Mouse (Mus musculus) embryonic facial prominence, embryonic 15.5 days (tissue): ENCODE results near the gene Hnmt. TPM values are rescaled to one million over a fixed set of nuclear protein-coding genes. Genes with fewer than 3 reads are reported as not detected.
"Not testable (repeated sequence)": the region's sequence is repeated elsewhere in the genome, so short reads cannot be mapped to it uniquely, and the experiment has no call there.

Source experiments
- ATAC-seq: fragments of 200-750 bp; cut with Nextera tagmentation; 2 replicates; pipeline ENCODE4 v1.8.0; 2017; ENCODE audit warnings: low read depth, moderate TSS enrichment; ENCODE audit not compliant: insufficient number of reproducible peaks, low FRiP score, low TSS enrichment
- H3K27ac ChIP-seq: fragments of 300-500 bp; sonication (generic); replicated peaks from 2 replicates; pipeline ENCODE4 v1.5.1; 2015; ENCODE audit warnings: mild to moderate bottlenecking, inconsistent platforms
- H3K27me3 ChIP-seq: fragments of 300-500 bp; sonication (generic); 2 replicates; pipeline ENCODE4 v1.6.1; 2015; ENCODE audit warnings: inconsistent platforms
- H3K36me3 ChIP-seq: fragments of 300-500 bp; sonication (generic); 2 replicates; pipeline ENCODE4 v1.6.1; 2015; ENCODE audit warnings: mild to moderate bottlenecking, inconsistent platforms
- H3K4me1 ChIP-seq: fragments of 300-500 bp; sonication (generic); 2 replicates; pipeline ENCODE4 v1.6.1; 2015; ENCODE audit warnings: inconsistent platforms
- H3K4me2 ChIP-seq: fragments of 300-500 bp; sonication (generic); replicated peaks from 2 replicates; pipeline ENCODE4 v1.6.1; 2015; ENCODE audit warnings: mild to moderate bottlenecking, inconsistent platforms
- H3K4me3 ChIP-seq: fragments of 300-500 bp; sonication (generic); replicated peaks from 2 replicates; pipeline ENCODE4 v1.5.1; 2015; ENCODE audit warnings: mild to moderate bottlenecking, inconsistent platforms
- H3K9ac ChIP-seq: fragments of 300-500 bp; sonication (generic); 2 replicates; pipeline ENCODE4 v1.6.1; 2015; ENCODE audit warnings: inconsistent platforms
- H3K9me3 ChIP-seq: fragments of 300-500 bp; sonication (generic); replicated peaks from 2 replicates; pipeline ENCODE4 v1.6.1; 2016; ENCODE audit warnings: inconsistent platforms
- WGBS: fragments of 180-500 bp; shearing (Covaris S2); methylation state at CpG from one replicate; pipeline ENCODE4 v1.1.7; 2015; 5-methylcytosine and 5-hydroxymethylcytosine counted together
- polyA plus RNA-seq: library from polyadenylated mRNA; unstranded; fragments of >200 nt; fragmentation: Nextera tagmentation; extraction: Ambion mirVana; gene quantifications from 2 replicates; pipeline ENCODE4 v1.2.1, GENCODE M21; 2015

Hnmt gene
- polyA plus RNA-seq: 1.0 and 1.4 TPM in 2 replicates

- peak within 1 kb of the TSS; percentile 4; the same call in 1 of the 2 replicates for H3K9ac ChIP-seq
- no peaks in the 10 kb centered on the region for H3K4me1 ChIP-seq
- H3K4me2 ChIP-seq: peak within 1 kb of the TSS; percentile 49
- H3K36me3 ChIP-seq: no peaks in the 10 kb centered on the region
- H3K4me3 ChIP-seq: peak within 1 kb of the TSS; percentile 38
- no peak for ATAC-seq
- H3K9me3 ChIP-seq: no peaks in the 10 kb centered on the region
- no peaks in the 10 kb centered on the region for H3K27me3 ChIP-seq
- 37% methylated on average over 7 of the region's 7 CpGs for WGBS
- no peak within 1 kb of the TSS for H3K27ac ChIP-seq
These were observed at the start of gene Hnmt for GRCm38 (mm10) chr2:24049344-24049990. TSS of gene Hnmt (minus strand) at chr2:24049394.

- Histone ChIP-seq H3K4me3 (no peak within 1 kb of the TSS), H3K27ac (no peak within 1 kb of the TSS), H3K27me3 (no peaks in the 10 kb centered on the region), H3K9ac (no peak within 1 kb of the TSS), H3K36me3 (no peaks in the 10 kb centered on the region), H3K9me3 (no peaks in the 10 kb centered on the region), H3K4me1 (no peaks in the 10 kb centered on the region), H3K4me2 (no peak within 1 kb of the TSS)
- no peak for ATAC-seq
- 67% methylated on average over 4 of the region's 4 CpGs for WGBS
These were observed 47.3 kb upstream of the Hnmt start, which contains the start of gene Tbpl2 for GRCm38 (mm10) chr2:24096495-24096894. TSS of gene Tbpl2 (minus strand) at chr2:24096595.

- no peak for ATAC-seq
- Histone ChIP-seq H3K27ac (no peak overlapping the region), H3K27me3 (no peaks in the 10 kb centered on the region), H3K36me3 (no peaks in the 10 kb centered on the region), H3K4me2 (no peak overlapping the region), H3K9me3 (no peaks in the 10 kb centered on the region), H3K4me3 (no peak overlapping the region), H3K9ac (no peak overlapping the region), H3K4me1 (no peaks in the 10 kb centered on the region)
- 74% methylated on average over 1 of the region's 1 CpGs for WGBS
These were observed 41.7 kb upstream of the Hnmt start for GRCm38 (mm10) chr2:24090921-24091320.

GRCm38 (mm10) chr2:24050459-24050858 is 1.3 kb upstream of the Hnmt start:
- Histone ChIP-seq H3K27ac (no peak overlapping the region), H3K4me2 (no peak overlapping the region), H3K4me3 (no peak overlapping the region), H3K9ac (no peak overlapping the region), H3K4me1 (no peaks in the 10 kb centered on the region), H3K27me3 (no peaks in the 10 kb centered on the region), H3K9me3 (no peaks in the 10 kb centered on the region), H3K36me3 (no peaks in the 10 kb centered on the region)
- no peak for ATAC-seq
- 82% methylated on average over 3 of the region's 3 CpGs for WGBS

- WGBS: 10% methylated on average over 16 of the region's 16 CpGs
- no peak overlapping the region for H3K27ac ChIP-seq
- no peaks in the 10 kb centered on the region for H3K9me3 ChIP-seq
- no peaks in the 10 kb centered on the region for H3K4me1 ChIP-seq
- peak overlapping the region; percentile 4; the same call in 1 of the 2 replicates for H3K9ac ChIP-seq
- H3K36me3 ChIP-seq: no peaks in the 10 kb centered on the region
- H3K27me3 ChIP-seq: no peaks in the 10 kb centered on the region
- H3K4me3 ChIP-seq: peak overlapping the region; percentile 38
- H3K4me2 ChIP-seq: peak overlapping the region; percentile 49
- ATAC-seq: no peak
These were observed 605 bp downstream of the Hnmt start for GRCm38 (mm10) chr2:24048480-24049097.

GRCm38 (mm10) chr2:24047551-24048479 is 1.4 kb downstream of the Hnmt start:
- no peaks in the 10 kb centered on the region for H3K27me3 ChIP-seq
- peak overlapping the region; percentile 49 for H3K4me2 ChIP-seq
- H3K36me3 ChIP-seq: no peaks in the 10 kb centered on the region
- 52% methylated on average over 6 of the region's 6 CpGs for WGBS
- no peak for ATAC-seq
- no peak overlapping the region for H3K27ac ChIP-seq
- peak overlapping the region; percentile 38 for H3K4me3 ChIP-seq
- no peaks in the 10 kb centered on the region for H3K9me3 ChIP-seq
- 0 out of 2 replicates have a peak overlapping the region, but pooled peaks have one; percentile 4 for H3K9ac ChIP-seq
- H3K4me1 ChIP-seq: no peaks in the 10 kb centered on the region

GRCm38 (mm10) chr2:24042901-24043300 is 6.3 kb downstream of the Hnmt start:
- H3K36me3 ChIP-seq: no peaks in the 10 kb centered on the region
- no peak for ATAC-seq
- no peak overlapping the region for H3K9ac ChIP-seq
- no peaks in the 10 kb centered on the region for H3K9me3 ChIP-seq
- 84% methylated on average over 1 of the region's 1 CpGs for WGBS
- no peak overlapping the region for H3K4me3 ChIP-seq
- H3K4me1 ChIP-seq: no peaks in the 10 kb centered on the region
- no peaks in the 10 kb centered on the region for H3K27me3 ChIP-seq
- no peak overlapping the region for H3K27ac ChIP-seq
- H3K4me2 ChIP-seq: no peak overlapping the region

- H3K36me3 ChIP-seq: no peaks in the 10 kb centered on the region
- H3K4me3 ChIP-seq: no peak overlapping the region
- H3K4me2 ChIP-seq: no peak overlapping the region
- H3K9me3 ChIP-seq: no peaks in the 10 kb centered on the region
- no peak for ATAC-seq
- H3K27ac ChIP-seq: no peak overlapping the region
- no peak overlapping the region for H3K9ac ChIP-seq
- H3K4me1 ChIP-seq: no peaks in the 10 kb centered on the region
- no peaks in the 10 kb centered on the region for H3K27me3 ChIP-seq
- 83% methylated on average over 1 of the region's 1 CpGs for WGBS
These were observed 8.7 kb downstream of the Hnmt start for GRCm38 (mm10) chr2:24040531-24040930.

GRCm38 (mm10) chr2:24019386-24019785 is 29.8 kb downstream of the Hnmt start:
- H3K4me3 ChIP-seq, H3K4me2 ChIP-seq, H3K36me3 ChIP-seq, H3K27me3 ChIP-seq, H3K27ac ChIP-seq, H3K9ac ChIP-seq, H3K4me1 ChIP-seq, ATAC-seq, H3K9me3 ChIP-seq: not testable (repeated sequence)

GRCm38 (mm10) chr2:24018966-24019365 is 30.2 kb downstream of the Hnmt start:
- H3K36me3 ChIP-seq: no peaks in the 10 kb centered on the region
- H3K4me2 ChIP-seq: no peak overlapping the region
- H3K4me3 ChIP-seq: no peak overlapping the region
- H3K4me1 ChIP-seq: no peaks in the 10 kb centered on the region
- 55% methylated on average over 1 of the region's 1 CpGs for WGBS
- no peaks in the 10 kb centered on the region for H3K27me3 ChIP-seq
- H3K9me3 ChIP-seq: no peaks in the 10 kb centered on the region
- H3K27ac ChIP-seq: no peak overlapping the region
- no peak for ATAC-seq
- H3K9ac ChIP-seq: no peak overlapping the region

GRCm38 (mm10) chr2:24014957-24015356 is 34.2 kb downstream of the Hnmt start:
- H3K36me3 ChIP-seq: no peaks in the 10 kb centered on the region
- no peak overlapping the region for H3K27ac ChIP-seq
- WGBS: 79% methylated on average over 5 of the region's 5 CpGs
- H3K4me3 ChIP-seq: no peak overlapping the region
- H3K4me1 ChIP-seq: no peaks in the 10 kb centered on the region
- no peak overlapping the region for H3K4me2 ChIP-seq
- no peak for ATAC-seq
- H3K27me3 ChIP-seq: no peaks in the 10 kb centered on the region
- H3K9me3 ChIP-seq: no peaks in the 10 kb centered on the region
- H3K9ac ChIP-seq: no peak overlapping the region
